Mouse (Mus musculus): ENCODE measurements around the gene Gfpt1. TPM values are rescaled to one million over a fixed set of nuclear protein-coding genes. Genes with fewer than 3 reads are reported as not detected.

The Gfpt1 gene
- polyA plus RNA-seq, 1 experiment, result 13.4 TPM

GRCm38 (mm10) chr6:87070641-87071040 is 28.0 kb downstream of the Gfpt1 start:
- no peaks in the 10 kb centered on the region for H3K79me2 ChIP-seq (ENCODE audit: control insufficient read depth, insufficient read depth)
- no peak overlapping the region for H3ac ChIP-seq (ENCODE audit: control insufficient read depth, insufficient read length)

GRCm38 (mm10) chr6:87072759-87073158 is 30.1 kb downstream of the Gfpt1 start:
- Histone ChIP-seq H3K27me3 (ENCODE audit: control insufficient read depth, insufficient read depth, insufficient read length) (no peaks in the 10 kb centered on the region), H3K79me2 (ENCODE audit: control insufficient read depth, insufficient read depth) (no peaks in the 10 kb centered on the region), H3K4me2 (ENCODE audit: low read depth) (no peak overlapping the region), H3K36me3 (ENCODE audit: control insufficient read depth, insufficient read depth) (peaks cover 22% of the 10 kb centered on the region), H3ac (ENCODE audit: control insufficient read depth, insufficient read length) (no peak overlapping the region), H3K4me3 (no peak overlapping the region)
- no peak for TF ChIP-seq USF1 (IDR thresholded peaks at IDR 0.05; ENCODE audit: low read depth)
- TF ChIP-seq TCF12 (IDR thresholded peaks at IDR 0.05; ENCODE audit: insufficient read depth, poor library complexity, severe bottlenecking), result no peak
- TF ChIP-seq MAX (IDR thresholded peaks at IDR 0.05; ENCODE audit: low read depth), result no peak
- no peak for TF ChIP-seq REST (IDR thresholded peaks at IDR 0.05; ENCODE audit: insufficient read depth, insufficient read length)
- no peak for TF ChIP-seq CEBPB (IDR thresholded peaks at IDR 0.05; ENCODE audit: insufficient read depth, poor library complexity, severe bottlenecking)
- no peak for TF ChIP-seq MYOG (IDR thresholded peaks at IDR 0.05; ENCODE audit: control insufficient read depth in 1 of 3, insufficient read depth in 1 of 3, insufficient read length in 2 of 3, low read depth in 2 of 3)
- TF ChIP-seq SRF (IDR thresholded peaks at IDR 0.05; ENCODE audit: control insufficient read depth, insufficient read length, low read depth), result no peak
- no peak for TF ChIP-seq POLR2AphosphoS2 (IDR thresholded peaks at IDR 0.05; ENCODE audit: insufficient read length, low read depth)
- TF ChIP-seq TCF3 (IDR thresholded peaks at IDR 0.05; ENCODE audit: insufficient read length, low read depth), result no peak
- no peak for TF ChIP-seq MYOD1 (IDR thresholded peaks at IDR 0.05; ENCODE audit: control insufficient read depth in 1 of 3, insufficient read length in 2 of 3, low read depth in 2 of 3)
- TF ChIP-seq POLR2A (IDR thresholded peaks at IDR 0.05; ENCODE audit: insufficient read length, low read depth), result no peak
- TF ChIP-seq E2F4 (IDR thresholded peaks at IDR 0.05; ENCODE audit: insufficient read depth), result no peak

More at GRCm38 (mm10) chr6:87070641-87071040, 28.0 kb downstream of the Gfpt1 start:
- TF ChIP-seq POLR2AphosphoS2 (IDR thresholded peaks at IDR 0.05; ENCODE audit: insufficient read length, low read depth) (no peak), MAX (IDR thresholded peaks at IDR 0.05; ENCODE audit: low read depth) (no peak), TCF3 (IDR thresholded peaks at IDR 0.05; ENCODE audit: insufficient read length, low read depth) (no peak), TCF12 (IDR thresholded peaks at IDR 0.05; ENCODE audit: insufficient read depth, poor library complexity, severe bottlenecking) (no peak), CEBPB (IDR thresholded peaks at IDR 0.05; ENCODE audit: insufficient read depth, poor library complexity, severe bottlenecking) (no peak), USF1 (IDR thresholded peaks at IDR 0.05; ENCODE audit: low read depth) (no peak), REST (IDR thresholded peaks at IDR 0.05; ENCODE audit: insufficient read depth, insufficient read length) (no peak), SRF (IDR thresholded peaks at IDR 0.05; ENCODE audit: control insufficient read depth, insufficient read length, low read depth) (no peak), MYOG (IDR thresholded peaks at IDR 0.05; ENCODE audit: control insufficient read depth in 1 of 3, insufficient read depth in 1 of 3, insufficient read length in 2 of 3, low read depth in 2 of 3) (no peak), MYOD1 (IDR thresholded peaks at IDR 0.05; ENCODE audit: control insufficient read depth in 1 of 3, insufficient read length in 2 of 3, low read depth in 2 of 3) (no peak), E2F4 (IDR thresholded peaks at IDR 0.05; ENCODE audit: insufficient read depth) (no peak)
- Histone ChIP-seq H3K4me2 (ENCODE audit: low read depth) (no peak overlapping the region), H3K4me3 (no peak overlapping the region), H3K27me3 (ENCODE audit: control insufficient read depth, insufficient read depth, insufficient read length) (no peaks in the 10 kb centered on the region), H3K36me3 (ENCODE audit: control insufficient read depth, insufficient read depth) (peaks cover 26% of the 10 kb centered on the region)

DNA sequence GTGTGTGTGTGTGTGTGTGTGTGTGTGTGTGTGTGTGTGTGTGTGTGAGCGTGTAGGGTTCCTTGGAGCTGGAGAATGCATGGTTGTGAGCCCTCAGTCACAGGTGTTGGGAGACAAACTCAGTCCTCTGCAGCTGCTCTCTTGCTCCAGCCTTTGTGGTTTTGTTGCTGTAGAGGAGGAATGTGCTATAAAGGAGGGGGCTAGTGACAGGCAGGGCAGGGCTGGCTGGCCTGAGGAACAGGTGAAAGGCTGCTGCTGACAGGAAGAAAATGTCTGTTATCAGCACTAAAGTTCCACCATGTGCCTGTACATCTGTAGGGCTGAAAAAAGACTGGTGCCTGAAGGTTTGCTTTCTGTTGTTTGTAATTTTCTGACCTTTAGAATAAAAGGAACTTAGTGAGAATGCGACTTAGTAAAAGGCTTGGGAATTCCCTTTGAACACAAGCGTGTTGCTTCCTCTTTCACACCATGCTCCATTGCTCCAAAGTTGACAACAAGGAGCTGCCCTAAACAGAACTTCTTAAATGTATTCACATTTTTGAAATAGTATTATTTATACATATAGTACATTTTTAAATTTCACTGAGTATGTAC is 32.5 kb downstream of the Gfpt1 start:
- TF ChIP-seq MYOD1 (IDR thresholded peaks at IDR 0.05; ENCODE audit: control insufficient read depth in 1 of 3, insufficient read length in 2 of 3, low read depth in 2 of 3), result peak; percentile 93 to 98 (median 94)
- TF ChIP-seq MYOG (IDR thresholded peaks at IDR 0.05; ENCODE audit: control insufficient read depth in 1 of 3, insufficient read depth in 1 of 3, insufficient read length in 2 of 3, low read depth in 2 of 3), result peak; percentile 79 to 98 (median 96)
- TF ChIP-seq TCF3 (IDR thresholded peaks at IDR 0.05; ENCODE audit: insufficient read length, low read depth), result peak; percentile 83
- TF ChIP-seq POLR2A (IDR thresholded peaks at IDR 0.05; ENCODE audit: insufficient read length, low read depth), result no peak
- no peak for TF ChIP-seq SRF (IDR thresholded peaks at IDR 0.05; ENCODE audit: control insufficient read depth, insufficient read length, low read depth)
- TF ChIP-seq MAX (IDR thresholded peaks at IDR 0.05; ENCODE audit: low read depth), result no peak
- no peak for TF ChIP-seq USF1 (IDR thresholded peaks at IDR 0.05; ENCODE audit: low read depth)
- no peak for TF ChIP-seq REST (IDR thresholded peaks at IDR 0.05; ENCODE audit: insufficient read depth, insufficient read length)
- TF ChIP-seq TCF12 (IDR thresholded peaks at IDR 0.05; ENCODE audit: insufficient read depth, poor library complexity, severe bottlenecking), result peak; percentile 96
- no peak for TF ChIP-seq POLR2AphosphoS2 (IDR thresholded peaks at IDR 0.05; ENCODE audit: insufficient read length, low read depth)
- TF ChIP-seq E2F4 (IDR thresholded peaks at IDR 0.05; ENCODE audit: insufficient read depth), result no peak
- TF ChIP-seq CEBPB (IDR thresholded peaks at IDR 0.05; ENCODE audit: insufficient read depth, poor library complexity, severe bottlenecking), result peak; percentile 54; the same call in 1 of the 2 replicates
- peaks cover 23% of the 10 kb centered on the region for H3K36me3 ChIP-seq (ENCODE audit: control insufficient read depth, insufficient read depth)
- H3K27me3 ChIP-seq (ENCODE audit: control insufficient read depth, insufficient read depth, insufficient read length), result no peaks in the 10 kb centered on the region

GRCm38 (mm10) chr6:87079457-87079856 is 36.8 kb downstream of the Gfpt1 start:
- Histone ChIP-seq H3K4me3 (no peak overlapping the region), H3ac (ENCODE audit: control insufficient read depth, insufficient read length) (no peak overlapping the region), H3K36me3 (ENCODE audit: control insufficient read depth, insufficient read depth) (peaks cover 38% of the 10 kb centered on the region), H3K4me2 (ENCODE audit: low read depth) (no peak overlapping the region), H3K79me2 (ENCODE audit: control insufficient read depth, insufficient read depth) (no peaks in the 10 kb centered on the region), H3K27me3 (ENCODE audit: control insufficient read depth, insufficient read depth, insufficient read length) (no peaks in the 10 kb centered on the region)
- TF ChIP-seq SRF (IDR thresholded peaks at IDR 0.05; ENCODE audit: control insufficient read depth, insufficient read length, low read depth) (no peak), TCF3 (IDR thresholded peaks at IDR 0.05; ENCODE audit: insufficient read length, low read depth) (no peak), USF1 (IDR thresholded peaks at IDR 0.05; ENCODE audit: low read depth) (no peak), POLR2A (IDR thresholded peaks at IDR 0.05; ENCODE audit: insufficient read length, low read depth) (no peak), MYOD1 (IDR thresholded peaks at IDR 0.05; ENCODE audit: control insufficient read depth in 1 of 3, insufficient read length in 2 of 3, low read depth in 2 of 3) (no peak), E2F4 (IDR thresholded peaks at IDR 0.05; ENCODE audit: insufficient read depth) (no peak), CEBPB (IDR thresholded peaks at IDR 0.05; ENCODE audit: insufficient read depth, poor library complexity, severe bottlenecking) (no peak), POLR2AphosphoS2 (IDR thresholded peaks at IDR 0.05; ENCODE audit: insufficient read length, low read depth) (no peak), REST (IDR thresholded peaks at IDR 0.05; ENCODE audit: insufficient read depth, insufficient read length) (no peak), TCF12 (IDR thresholded peaks at IDR 0.05; ENCODE audit: insufficient read depth, poor library complexity, severe bottlenecking) (no peak), MAX (IDR thresholded peaks at IDR 0.05; ENCODE audit: low read depth) (no peak)

More for the DNA sequence above, 32.5 kb downstream of the Gfpt1 start:
- Histone ChIP-seq H3K4me3 (no peak overlapping the region), H3ac (ENCODE audit: control insufficient read depth, insufficient read length) (no peak overlapping the region), H3K4me2 (ENCODE audit: low read depth) (no peak overlapping the region), H3K79me2 (ENCODE audit: control insufficient read depth, insufficient read depth) (no peaks in the 10 kb centered on the region)

All from myocyte (in vitro differentiated cells).